Mouse (Mus musculus): ENCODE measurements around the gene D630003M21Rik.

DNA sequence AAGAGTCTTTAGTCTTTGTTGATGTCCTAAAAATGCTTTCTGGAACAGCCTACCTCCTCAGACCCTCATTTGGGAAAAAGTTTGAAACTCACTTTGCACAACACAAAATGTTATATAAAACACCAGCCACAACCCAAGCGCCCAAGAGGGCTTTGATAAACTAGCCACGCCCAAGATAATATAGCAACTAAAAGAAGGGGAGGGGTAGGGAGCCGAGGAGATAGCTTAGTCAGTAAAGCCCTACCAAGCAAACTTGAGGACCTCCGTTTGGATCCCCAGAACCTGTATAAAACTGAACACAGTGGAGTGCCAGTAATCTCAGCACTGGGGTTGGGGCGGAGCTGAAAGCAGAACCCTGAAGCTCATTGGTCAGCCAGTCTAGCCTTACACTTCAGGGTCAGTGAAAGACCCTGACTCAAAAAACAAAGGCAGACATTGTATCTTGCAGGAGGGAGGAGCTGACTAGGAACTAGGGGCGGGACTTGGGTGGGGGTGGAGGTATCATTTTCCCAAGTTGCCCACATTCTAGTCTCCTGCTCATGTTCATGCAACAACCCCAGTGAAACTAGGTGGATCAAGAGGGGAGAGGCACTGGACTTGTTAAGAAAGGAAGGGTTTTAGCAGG, 76.2 kb downstream of the D630003M21Rik start:
- TF ChIP-seq CTCF (IDR thresholded peaks at IDR 0.05; ENCODE audit: low read depth, low read length) (no peak), POLR2A (IDR thresholded peaks at IDR 0.05; ENCODE audit: insufficient read depth, low read length) (peak; percentile 50)

Measured in ES-Bruce4 (cell line).